Mouse (Mus musculus) stomach, postnatal 0 days (tissue): ENCODE measurements around the gene Fignl2.

Experiments used
- CTCF ChIP-seq: IDR thresholded peaks from 2 replicates; pipeline ENCODE4 v1.5.1; 2016; ENCODE audit warnings: antibody characterized with exemption, low read depth, mild to moderate bottlenecking, moderate library complexity
- EP300 ChIP-seq: optimal IDR thresholded peaks from 2 replicates; pipeline ENCODE3; 2016; ENCODE audit warnings: antibody characterized with exemption

DNA sequence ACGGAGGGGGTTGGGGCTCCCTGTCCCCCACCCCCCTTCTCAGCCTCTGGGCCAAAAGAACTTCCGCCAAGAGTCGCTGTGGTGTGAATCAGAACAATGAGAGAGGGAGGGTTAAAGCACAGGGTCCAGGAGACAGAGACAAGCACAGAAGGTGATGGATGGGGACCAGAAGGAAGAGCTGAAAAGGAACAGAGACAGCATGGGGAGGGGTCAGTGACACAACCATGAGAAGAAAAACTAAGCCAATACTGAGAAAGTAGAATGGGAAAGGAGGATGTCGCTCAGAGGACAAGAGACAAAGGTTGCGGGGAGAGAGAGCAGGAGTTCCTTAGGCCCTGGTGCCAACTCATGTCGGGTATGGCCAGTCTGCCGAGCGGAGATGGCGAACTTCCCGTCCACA is 26.5 kb downstream of the Fignl2 start:
- no peak for TF ChIP-seq CTCF
- no peak for TF ChIP-seq EP300
